Mouse (Mus musculus): ENCODE measurements around the gene 4933430I17Rik.

GRCm38 (mm10) chr4:62480709-62481605 lies 44.2 kb upstream of the 4933430I17Rik start:
- TF ChIP-seq CTCF (IDR thresholded peaks at IDR 0.05): no peak
- TF ChIP-seq POLR2A (IDR thresholded peaks at IDR 0.05; ENCODE audit: insufficient read depth, low read depth, low read length): no peak

All from heart, adult 2 months (tissue).